Mouse (Mus musculus) cortical plate, adult 2 months (tissue): ENCODE results near the gene Eno2. TPM values are rescaled to one million over a fixed set of nuclear protein-coding genes. Genes with fewer than 3 reads are reported as not detected.

Experiments used
- H3K27ac ChIP-seq: fragments of 200-500 bp; 2 replicates; pipeline ENCODE4 v1.5.1; 2012; ENCODE audit warnings: low read length, control low read depth, inconsistent platforms; ENCODE audit not compliant: insufficient read depth
- H3K4me1 ChIP-seq: fragments of 200-500 bp; 2 replicates; pipeline ENCODE4 v1.6.1; 2011; ENCODE audit warnings: low read length; ENCODE audit not compliant: control insufficient read depth, insufficient read depth
- H3K4me3 ChIP-seq: fragments of 200-500 bp; 2 replicates; pipeline ENCODE4 v1.5.1; 2011; ENCODE audit warnings: mild to moderate bottlenecking, low read length, control low read depth; ENCODE audit not compliant: insufficient read depth
- CTCF ChIP-seq: fragments of 200-500 bp; IDR thresholded peaks from 2 replicates; pipeline ENCODE4 v1.5.1; 2011; ENCODE audit warnings: mild to moderate bottlenecking, control low read depth, low read length; ENCODE audit not compliant: insufficient read depth; ENCODE audit errors: extremely low read depth
- POLR2A ChIP-seq: fragments of 200-500 bp; IDR thresholded peaks from 2 replicates; pipeline ENCODE4 v1.6.1; 2011; ENCODE audit warnings: mild to moderate bottlenecking, low read length, control low read depth; ENCODE audit not compliant: insufficient read depth; ENCODE audit errors: extremely low read depth
- polyA plus RNA-seq: library from polyadenylated mRNA; depleted of rRNA; stranded (reverse); fragments of >200 nt; gene quantifications from 2 replicates; pipeline ENCODE4 v1.2.3, GENCODE M21; 2012

Eno2 gene
- polyA plus RNA-seq, 1 experiment: 741 TPM

GRCm38 (mm10) chr6:124789519-124789918, 20.0 kb upstream of the Eno2 start:
- no peak overlapping the region for H3K27ac ChIP-seq
- no peak overlapping the region for H3K4me3 ChIP-seq
- no peaks in the 10 kb centered on the region for H3K4me1 ChIP-seq
- TF ChIP-seq CTCF: no peak
- TF ChIP-seq POLR2A: no peak

DNA sequence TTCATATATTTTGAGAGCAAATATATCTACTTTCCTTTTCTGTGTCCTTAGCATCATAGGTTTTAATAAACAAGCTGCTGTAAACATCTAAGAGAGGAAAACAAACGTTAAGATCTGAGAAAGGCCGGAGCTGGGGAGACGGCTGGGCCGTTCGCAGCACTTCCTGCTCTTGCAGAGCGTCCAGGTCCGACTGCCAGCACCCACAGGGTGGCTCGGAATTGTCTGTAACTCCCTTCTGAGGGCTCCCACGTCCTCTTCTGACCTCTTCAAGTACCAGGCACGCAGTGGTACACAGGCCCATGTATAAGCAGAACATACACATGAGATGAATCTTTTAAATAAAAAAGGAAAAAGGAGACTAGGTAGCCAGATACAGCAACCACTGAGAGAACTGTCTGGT, 18.2 kb upstream of the Eno2 start:
- Histone ChIP-seq H3K27ac (no peak overlapping the region), H3K4me3 (no peak overlapping the region), H3K4me1 (no peaks in the 10 kb centered on the region)
- no peak for TF ChIP-seq POLR2A
- no peak for TF ChIP-seq CTCF

DNA sequence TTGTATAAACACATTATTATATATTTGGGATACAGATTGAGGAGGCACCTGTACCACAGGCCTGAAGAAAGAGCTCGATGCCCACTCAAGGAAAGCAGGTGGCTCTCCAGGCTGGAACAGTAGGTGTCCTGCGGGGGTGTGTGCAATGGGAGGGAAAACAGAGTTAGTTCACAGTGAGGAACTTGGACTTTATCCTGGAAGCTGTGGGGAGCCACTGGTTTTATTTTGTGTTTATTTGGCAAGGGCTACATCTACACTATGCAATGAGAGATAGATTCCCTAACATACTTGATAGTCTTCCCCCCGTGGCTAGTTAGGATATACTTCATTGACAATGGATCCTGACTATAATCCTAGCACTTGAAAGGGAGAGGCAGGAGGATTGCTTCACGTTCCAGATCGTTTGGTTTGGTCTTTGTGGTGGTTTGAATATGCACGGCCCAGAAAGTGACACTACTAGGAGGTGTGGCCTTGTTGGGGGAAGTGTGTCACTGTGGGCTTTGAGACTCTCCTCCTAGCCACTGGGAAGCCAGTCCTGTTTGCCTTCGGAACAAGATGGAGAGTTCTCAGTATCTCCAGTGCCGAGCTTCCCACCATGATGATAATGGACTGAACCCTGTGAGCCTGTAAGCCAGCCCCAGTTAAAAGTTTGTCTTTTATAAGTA, 17.4 kb upstream of the Eno2 start:
- TF ChIP-seq POLR2A (no peak), CTCF (no peak)
- H3K27ac ChIP-seq: no peak overlapping the region
- H3K4me3 ChIP-seq: no peak overlapping the region
- H3K4me1 ChIP-seq: no peaks in the 10 kb centered on the region

DNA sequence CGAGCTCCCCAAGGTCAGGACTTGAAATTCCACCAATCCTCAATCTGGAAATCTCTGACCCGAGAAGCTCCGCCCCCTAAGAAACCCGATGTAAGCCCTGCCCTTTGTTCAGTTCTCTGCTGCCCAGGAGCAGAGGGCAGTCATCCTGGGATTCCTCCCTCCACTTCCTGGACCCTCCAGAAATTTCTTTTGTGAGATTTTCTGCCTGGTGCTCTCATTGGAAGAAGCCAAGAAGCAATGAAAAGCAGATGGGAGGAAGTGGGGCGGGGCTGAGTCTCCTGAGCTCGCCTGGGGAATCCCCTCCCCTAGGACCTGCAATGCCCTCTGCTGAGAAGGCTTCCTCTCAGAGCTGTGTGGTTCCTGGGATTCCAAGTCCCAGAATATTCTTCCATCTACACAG, 13.0 kb upstream of the Eno2 start:
- Histone ChIP-seq H3K4me3 (no peak overlapping the region), H3K27ac (no peak overlapping the region), H3K4me1 (peaks cover 7% of the 10 kb centered on the region)
- TF ChIP-seq POLR2A: no peak
- no peak for TF ChIP-seq CTCF

DNA sequence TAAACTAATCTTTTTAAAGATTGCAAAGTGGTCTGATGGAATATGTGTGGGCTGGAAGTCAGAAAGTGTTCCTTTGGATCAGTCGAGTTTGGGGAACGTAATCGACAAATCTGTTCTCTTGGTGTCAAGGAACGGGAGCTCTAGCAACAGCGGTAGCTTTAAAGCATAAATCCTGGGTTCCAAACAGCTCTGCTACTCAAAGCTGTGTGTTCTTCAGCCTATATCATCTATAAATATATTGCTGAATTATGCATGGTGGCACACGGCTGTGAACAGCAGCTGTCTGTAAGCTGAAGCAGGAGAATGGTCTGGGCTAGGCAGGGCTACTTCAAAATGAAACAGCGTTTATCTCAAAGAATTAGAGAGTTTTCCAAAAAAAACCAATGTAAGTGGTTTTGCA, 11.4 kb upstream of the Eno2 start:
- H3K27ac ChIP-seq: no peak overlapping the region
- H3K4me1 ChIP-seq: peaks cover 7% of the 10 kb centered on the region
- TF ChIP-seq CTCF (no peak), POLR2A (no peak)
- H3K4me3 ChIP-seq: no peak overlapping the region

- TF ChIP-seq POLR2A (no peak), CTCF (no peak)
- H3K4me3 ChIP-seq: 0 out of 2 replicates have a peak overlapping the region, but pooled peaks have one; percentile 5
- H3K4me1 ChIP-seq: peaks cover 7% of the 10 kb centered on the region
- no peak overlapping the region for H3K27ac ChIP-seq
These were observed 10.5 kb upstream of the Eno2 start for GRCm38 (mm10) chr6:124779984-124780416.

GRCm38 (mm10) chr6:124779222-124779983, 9.9 kb upstream of the Eno2 start, which contains the start of gene Lrrc23:
Lrrc23 (minus strand) TSS chr6:124779727.
- H3K4me1 ChIP-seq: peaks cover 7% of the 10 kb centered on the region
- no peak within 1 kb of the TSS for H3K27ac ChIP-seq
- H3K4me3 ChIP-seq: 0 out of 2 replicates have a peak within 1 kb of the TSS, but pooled peaks have one; percentile 5
- no peak for TF ChIP-seq CTCF
- no peak for TF ChIP-seq POLR2A

- Histone ChIP-seq H3K4me3 (no peak overlapping the region), H3K4me1 (no peaks in the 10 kb centered on the region), H3K27ac (no peak overlapping the region)
- TF ChIP-seq POLR2A (no peak), CTCF (no peak)
These were observed 1.0 kb upstream of the Eno2 start for GRCm38 (mm10) chr6:124770511-124770910.

DNA sequence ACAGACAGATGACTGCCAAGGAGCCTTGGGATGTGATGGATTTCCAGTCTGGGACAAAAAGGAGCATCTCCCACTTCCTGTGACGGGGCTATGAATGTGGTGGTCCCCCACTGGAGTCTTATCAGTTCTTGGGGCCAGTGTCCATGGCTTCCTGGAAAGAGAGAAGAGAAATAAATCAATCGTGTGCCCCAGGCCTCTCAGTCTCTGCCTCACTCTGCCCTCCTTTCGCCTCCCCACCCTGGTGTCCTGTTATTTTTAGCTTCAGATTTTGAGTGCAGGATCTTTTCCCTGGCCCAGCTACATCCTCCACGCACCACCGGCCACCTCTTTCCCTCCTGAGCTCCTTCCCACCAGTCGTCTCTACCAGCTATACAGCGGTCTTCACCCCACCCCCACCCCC, 540 bp upstream of the Eno2 start:
- no peak for TF ChIP-seq POLR2A
- no peak for TF ChIP-seq CTCF
- Histone ChIP-seq H3K4me1 (no peaks in the 10 kb centered on the region), H3K27ac (peak overlapping the region; percentile 61), H3K4me3 (peak overlapping the region; percentile 96)

GRCm38 (mm10) chr6:124768704-124769044, 799 bp downstream of the Eno2 start:
- Histone ChIP-seq H3K4me1 (no peaks in the 10 kb centered on the region), H3K27ac (peak overlapping the region; percentile 73), H3K4me3 (peak overlapping the region; percentile 96)
- no peak for TF ChIP-seq CTCF
- no peak for TF ChIP-seq POLR2A
